In genomic region chr7:36915171-36915570, GRCm38 (mm10) we compare ENCODE assay signal across 27 mouse cellular contexts.
DNase-seq lines count a peak whose midpoint lies in the region; ATAC-seq lines count a peak whose summit lies in the region.
"Had no signal": no experiment of that assay in that cellular context is flagged by ENCODE, and none has a peak within 500 bp of the region (broad histone marks: within the 10 kb centered on the region; RNA-seq: fewer than 3 reads in every experiment).

No protein-coding gene starts in this region.

- H3K9me3 ChIP-seq in forebrain, embryonic 12.5 days: no peaks in the 10 kb centered on the region
- H3K9me3 ChIP-seq: forebrain, embryonic 13.5 days; heart, embryonic 13.5 days; limb, embryonic 13.5 days; lung, embryonic 15.5 days; midbrain, embryonic 12.5 days; neural tube, embryonic 12.5 days had no signal

- no peak overlapping the region for H3K4me2 ChIP-seq in forebrain, embryonic 12.5 days
- H3K4me2 ChIP-seq: forebrain, embryonic 13.5 days; heart, embryonic 13.5 days; hindbrain, embryonic 14.5 days; limb, embryonic 13.5 days; liver, embryonic 11.5 days; lung, embryonic 15.5 days; midbrain, embryonic 12.5 days; neural tube, embryonic 12.5 days had no signal

- intact Hi-C loops in left cerebral cortex, postnatal 10 days (cut with DNase I): no loop called here

- H3K4me1 ChIP-seq in forebrain, embryonic 12.5 days: no peaks in the 10 kb centered on the region
- H3K4me1 ChIP-seq: forebrain, embryonic 13.5 days; limb, embryonic 13.5 days; midbrain, embryonic 12.5 days; neural tube, embryonic 12.5 days had no signal

- H3K27me3 ChIP-seq in forebrain, embryonic 12.5 days: no peaks in the 10 kb centered on the region
- H3K27me3 ChIP-seq: forebrain, embryonic 13.5 days; limb, embryonic 13.5 days; lung, embryonic 15.5 days; midbrain, embryonic 12.5 days; neural tube, embryonic 12.5 days had no signal

- whole genome bisulfite sequencing in forebrain, embryonic 12.5 days: 75% methylated on average over 5 of the region's 5 CpGs

- H3K27ac ChIP-seq in forebrain, embryonic 12.5 days: no peak overlapping the region
- H3K27ac ChIP-seq: forebrain, embryonic 13.5 days; heart, adult 2 months; heart, embryonic 13.5 days; hindbrain, embryonic 14.5 days; limb, embryonic 13.5 days; lung, embryonic 15.5 days; midbrain, embryonic 12.5 days; neural tube, embryonic 12.5 days had no signal

- H3K4me3 ChIP-seq in forebrain, embryonic 12.5 days (replicated peaks): no peak overlapping the region
- H3K4me3 ChIP-seq: forebrain, embryonic 13.5 days; heart, adult 2 months; heart, embryonic 13.5 days; limb, embryonic 13.5 days; lung, embryonic 15.5 days; midbrain, embryonic 12.5 days; myocyte; neural tube, embryonic 12.5 days had no signal

- H3K9ac ChIP-seq in forebrain, embryonic 12.5 days: no peak overlapping the region
- H3K9ac ChIP-seq: forebrain, embryonic 13.5 days; heart, embryonic 13.5 days; hindbrain, embryonic 14.5 days; limb, embryonic 13.5 days; lung, embryonic 15.5 days; midbrain, embryonic 12.5 days; neural tube, embryonic 12.5 days had no signal

- DNase-seq in left cerebral cortex, adult 11 months (ENCODE audit: low spot score): peak; percentile 13
- DNase-seq in left cerebral cortex, postnatal 10 days (ENCODE audit: extremely low spot score in 1 of 2, low spot score in 2 of 2): no peak
- DNase-seq in 3134 (ENCODE audit: extremely low read depth, insufficient read length, low spot score): peak; percentile 53
- peak; percentile 37 for DNase-seq in Muller cell, postnatal 12 days (ENCODE audit: inconsistent ontology term)
- peak; percentile 43 to 59 for DNase-seq in left cerebral cortex, adult 9 months (ENCODE audit: low spot score in 2 of 2)
- DNase-seq in cerebellum, adult 11-12 months: no peak
- DNase-seq in embryo, embryonic 11 days: no peak
- DNase-seq: cerebellum, adult 9-11 months; heart, adult 2 months; heart, postnatal 10 days; kidney, adult 9 months; kidney, postnatal 10 days; lung, postnatal 36 days; thymus, postnatal 4 days had no signal

- no peak for ATAC-seq in forebrain, embryonic 12.5 days (ENCODE audit: low FRiP score)
- ATAC-seq: forebrain, embryonic 13.5 days; intestine, postnatal 0 days; Patski had no signal

- no peaks in the 10 kb centered on the region for H3K36me3 ChIP-seq in forebrain, embryonic 12.5 days (replicated peaks)
- H3K36me3 ChIP-seq: G1E; heart, embryonic 13.5 days; limb, embryonic 13.5 days; lung, embryonic 15.5 days; midbrain, embryonic 12.5 days; neural tube, embryonic 12.5 days had no signal

Comparison
In these comparisons a context has a peak if more than half of its experiments do, and no peak if none do; other contexts are left out.
1. DNase-seq: peak in left cerebral cortex, adult 11 months (single experiment), 3134 (single experiment), Muller cell, postnatal 12 days (single experiment) and left cerebral cortex, adult 9 months (2 of 2); none in left cerebral cortex, postnatal 10 days (0 of 2), cerebellum, adult 11-12 months (single experiment) and embryo, embryonic 11 days (single experiment).